Mouse (Mus musculus): ENCODE results near the gene Snapc1. TPM values are rescaled to one million over a fixed set of nuclear protein-coding genes. Genes with fewer than 3 reads are reported as not detected.
A peak's percentile ranks its signal among the peaks of the same experiment; 100 is the strongest.

Snapc1 gene
- polyA plus RNA-seq, 3 experiments from 2014 or later, result 16.6 to 25.3 (median 22.1) TPM

DNA sequence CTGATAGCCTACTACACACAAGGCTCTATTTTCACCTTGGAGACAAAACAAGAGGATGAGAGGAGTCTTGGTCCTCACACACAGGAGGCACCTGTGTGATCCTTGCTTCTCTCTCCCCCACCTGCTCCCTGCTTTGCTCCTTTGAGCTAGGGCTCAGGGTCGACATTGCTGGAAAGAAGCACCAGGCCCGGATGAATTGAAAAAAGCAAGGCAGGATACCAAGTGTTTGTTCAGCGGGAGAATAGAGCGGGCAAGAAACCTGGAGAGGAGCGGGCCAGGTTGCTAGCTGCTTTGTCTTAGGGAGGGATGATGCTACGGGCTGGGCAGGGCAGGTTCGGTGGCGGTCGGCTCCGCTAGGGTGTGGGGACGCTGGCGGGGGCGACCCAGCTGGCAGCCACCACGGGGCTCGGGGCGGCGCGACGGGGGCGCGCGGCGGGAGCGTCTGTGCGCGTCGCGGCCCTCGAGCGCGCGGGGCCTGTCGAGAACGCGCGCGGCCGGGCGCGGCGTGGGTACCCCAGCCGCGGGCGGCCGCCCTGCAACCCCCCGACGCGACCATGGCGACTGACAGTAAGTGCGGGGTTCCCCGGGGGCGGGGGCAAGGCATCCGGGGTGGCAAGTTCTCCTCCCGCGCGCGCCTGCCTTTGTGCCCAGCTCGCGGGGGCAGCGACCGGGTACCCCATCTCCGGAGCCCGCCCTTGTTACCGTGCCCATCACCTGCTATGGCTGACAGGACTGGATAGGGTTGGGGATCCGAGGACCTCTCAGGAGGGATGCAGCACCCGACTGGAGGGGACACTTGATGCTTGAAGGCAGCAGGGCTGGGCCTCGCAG is 33.2 kb downstream of the Snapc1 start, which contains the start of gene Syt16:
Gene Syt16 (plus strand): TSS at position 365 of the 831 bp plus-strand sequence.
- ATAC-seq, result no peak

DNA sequence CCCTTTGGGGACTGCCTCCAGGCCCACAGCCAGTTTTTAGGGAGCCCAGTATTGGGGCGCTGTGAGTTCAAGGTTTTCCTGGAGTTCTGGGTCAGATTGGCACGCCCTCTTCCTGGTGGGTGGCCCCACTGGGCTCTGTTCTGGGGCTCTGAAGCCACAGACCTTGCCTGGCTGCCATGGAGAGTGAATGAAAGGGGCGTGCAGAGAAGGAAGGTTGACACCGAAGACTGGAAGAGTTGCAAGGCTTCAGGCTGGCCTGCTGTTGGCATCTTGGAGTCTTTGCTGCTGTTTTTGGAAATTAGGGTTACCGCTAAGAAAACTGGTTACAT is 33.8 kb downstream of the Snapc1 start:
- no peak for ATAC-seq

DNA sequence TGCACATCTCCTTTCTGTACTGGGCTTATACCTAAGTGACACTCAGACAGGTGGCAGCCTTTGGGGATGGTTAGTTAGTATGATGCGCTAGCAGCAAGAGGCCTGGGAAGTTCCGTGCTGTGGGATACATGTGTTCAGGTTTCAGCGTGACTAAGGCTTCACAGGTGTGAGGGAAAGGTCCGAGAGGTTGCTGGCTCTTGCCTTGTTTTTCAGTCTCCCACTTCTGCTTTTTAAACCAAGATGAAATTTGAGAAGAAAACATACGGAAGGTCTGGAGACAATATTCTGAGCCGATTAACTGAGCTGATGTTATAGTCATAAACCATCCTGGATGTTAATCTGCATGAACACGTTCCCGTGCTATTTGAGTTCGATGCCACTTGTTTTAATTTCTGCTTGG is 38.2 kb downstream of the Snapc1 start:
- ATAC-seq, result no peak

DNA sequence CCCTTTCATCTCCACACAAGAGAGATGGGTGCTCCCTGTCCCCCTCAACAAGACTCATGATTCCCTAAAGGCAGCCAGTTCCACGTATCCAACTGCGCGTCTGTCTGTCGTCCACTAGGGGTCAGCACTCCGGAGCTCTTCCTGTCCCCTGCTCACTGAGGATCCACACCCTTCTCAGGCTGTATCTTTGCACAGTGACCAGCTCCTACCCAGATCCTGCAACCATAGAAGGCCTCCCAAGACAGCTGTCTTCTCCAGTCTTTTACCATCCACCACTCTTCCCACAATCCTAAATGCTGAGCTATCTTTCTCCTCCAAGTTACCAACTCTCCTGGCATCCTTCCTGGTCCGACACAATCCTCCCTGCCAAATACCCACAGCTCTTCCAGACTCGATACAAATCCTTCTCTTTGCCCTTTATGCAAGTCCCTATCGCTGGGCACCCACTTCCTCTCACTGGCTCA is 45.2 kb downstream of the Snapc1 start:
- peak; percentile 54 for ATAC-seq

DNA sequence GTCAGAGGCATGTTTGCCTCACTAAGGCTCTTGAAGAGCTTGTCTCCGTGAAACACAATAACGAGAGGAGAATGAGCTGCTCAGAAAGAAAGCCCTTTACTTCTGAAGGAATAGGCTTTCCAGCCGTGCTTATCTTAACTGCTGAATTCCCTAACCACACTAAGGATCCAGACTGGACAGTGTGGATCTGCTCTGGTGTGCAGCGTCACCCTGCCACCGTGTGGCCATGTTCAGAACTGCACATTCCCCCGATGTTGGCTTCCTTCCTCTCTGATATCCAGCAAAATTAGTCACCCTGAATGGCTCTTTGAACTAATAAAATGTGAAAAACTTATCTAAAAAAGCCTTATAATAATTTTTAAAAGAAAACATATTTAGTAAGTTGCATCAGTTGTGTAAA is 49.5 kb downstream of the Snapc1 start:
- peak; percentile 43 for ATAC-seq

DNA sequence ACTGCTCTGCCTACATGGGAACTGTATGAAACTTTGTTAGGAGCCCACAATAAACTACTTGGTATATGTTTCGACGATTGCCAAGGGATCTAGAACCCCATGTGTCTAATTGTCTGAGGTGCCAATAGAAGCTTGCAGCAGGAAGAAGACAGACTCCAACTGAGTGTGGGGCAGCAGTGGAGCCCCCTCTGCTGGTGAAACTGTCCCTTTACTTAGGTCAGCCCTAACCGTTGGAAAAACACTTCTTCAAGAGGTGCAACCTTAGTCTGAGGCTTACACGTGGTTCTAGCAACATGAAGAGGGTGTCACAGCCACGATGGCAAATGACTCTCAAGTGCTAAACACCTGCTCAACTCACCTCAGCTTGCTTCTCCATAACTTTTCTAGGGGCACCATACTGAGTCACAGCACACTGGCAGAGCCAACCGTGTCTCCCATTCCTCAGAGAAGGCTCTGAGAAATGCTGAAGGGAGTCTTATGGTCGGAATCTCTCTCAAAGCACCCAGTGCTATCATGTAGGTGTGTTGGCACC is 50.5 kb downstream of the Snapc1 start:
- ATAC-seq, result no peak

DNA sequence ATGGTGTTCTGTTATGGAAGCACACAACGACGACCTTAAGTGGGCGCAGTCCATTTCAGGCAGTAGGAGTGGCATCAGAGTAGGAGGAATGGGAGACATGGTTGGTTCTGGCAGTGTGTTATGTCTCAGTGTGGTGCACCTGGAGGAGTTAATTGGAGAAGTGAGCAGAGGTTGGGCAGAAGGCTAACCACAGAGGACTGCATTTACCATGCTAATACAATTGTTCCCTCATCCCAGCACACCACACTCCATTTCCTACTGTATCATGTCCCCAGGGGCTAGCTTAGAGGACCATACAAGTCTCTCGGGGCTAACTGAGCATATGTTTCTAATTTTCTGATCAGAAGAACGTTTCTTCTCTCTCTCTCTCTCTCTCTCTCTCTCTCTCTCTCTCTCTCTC is 51.2 kb downstream of the Snapc1 start:
- ATAC-seq, result no peak

DNA sequence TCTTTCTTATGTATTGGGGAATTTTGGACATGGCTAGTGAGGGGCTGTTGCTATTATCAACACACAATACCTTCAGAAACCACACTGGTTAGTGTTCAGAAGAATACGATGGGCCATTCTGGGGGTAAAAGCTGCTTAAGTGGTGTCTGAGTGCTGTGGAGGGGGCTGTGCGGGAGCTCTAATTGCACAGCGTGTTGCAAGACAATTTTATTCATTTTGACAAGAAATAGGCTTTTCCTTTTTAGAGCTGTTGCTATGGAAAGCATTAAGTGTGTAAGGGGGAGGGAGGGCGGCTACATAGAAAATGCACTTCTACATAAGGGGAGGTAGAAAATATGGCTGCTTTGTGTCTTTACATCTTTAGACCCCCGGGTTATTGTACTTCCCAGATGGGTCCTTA is 59.0 kb downstream of the Snapc1 start:
- ATAC-seq, result no peak

DNA sequence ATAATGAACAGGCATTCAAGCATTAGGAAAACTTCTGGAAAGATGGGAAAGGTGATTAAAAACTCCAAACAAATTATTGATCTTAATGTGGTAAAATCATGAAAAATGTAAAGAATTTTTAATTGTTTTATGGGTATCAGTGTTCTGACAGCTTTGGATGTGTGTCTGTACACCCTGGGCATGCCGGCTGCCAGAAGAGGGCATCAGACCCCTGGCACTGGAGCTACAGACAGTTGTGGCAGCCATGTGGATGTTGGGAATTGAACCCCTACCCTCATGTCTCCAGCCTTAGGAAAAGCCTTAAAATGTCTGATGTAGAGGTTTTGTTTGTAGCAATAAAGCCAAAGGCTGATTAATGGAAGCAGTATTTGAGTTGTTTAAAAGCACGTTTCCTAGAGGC is 60.6 kb downstream of the Snapc1 start:
- ATAC-seq, result no peak

Other genes with a start within 250 kb of the Snapc1 start
- 10 to 100 TPM; 76.4 to 90.9 (median 87.6) TPM for gene Hif1a, start 63.1 kb upstream of the Snapc1 start, polyA plus RNA-seq (2017; shearing (Covaris generic))
- gene Gm49321, start 26.8 kb upstream of the Snapc1 start, polyA plus RNA-seq (2017; shearing (Covaris generic)), result 10 to 100 TPM; 12.6 to 21.2 (median 13.8) TPM
- not detected for gene Syt16, start 33.2 kb downstream of the Snapc1 start, polyA plus RNA-seq (2017; shearing (Covaris generic))

Data from inflammation-experienced regulatory T-cells, adult 6 months (primary cell).